Mouse (Mus musculus) forebrain, embryonic 15.5 days (tissue): ENCODE data around the gene Atp6v1e1. TPM values are rescaled to one million over a fixed set of nuclear protein-coding genes. Genes with fewer than 3 reads are reported as not detected.

Experiments used
- ATAC-seq: fragments of 200-750 bp; cut with Nextera tagmentation; replicated peaks from 2 replicates; pipeline ENCODE4 v1.8.0; 2017; ENCODE audit warnings: mild to moderate bottlenecking, moderate TSS enrichment, moderate library complexity
- H3K27ac ChIP-seq: fragments of 300-500 bp; sonication (generic); replicated peaks from 2 replicates; pipeline ENCODE4 v1.5.1; 2015; ENCODE audit warnings: mild to moderate bottlenecking, inconsistent platforms
- H3K27me3 ChIP-seq: fragments of 300-500 bp; sonication (generic); 2 replicates; pipeline ENCODE4 v1.6.1; 2015; ENCODE audit warnings: inconsistent platforms
- H3K36me3 ChIP-seq: fragments of 300-500 bp; sonication (generic); 2 replicates; pipeline ENCODE4 v1.6.1; 2015; ENCODE audit warnings: mild to moderate bottlenecking, inconsistent platforms
- H3K4me1 ChIP-seq: fragments of 300-500 bp; sonication (generic); 2 replicates; pipeline ENCODE4 v1.6.1; 2015; ENCODE audit warnings: inconsistent platforms
- H3K4me2 ChIP-seq: fragments of 300-500 bp; sonication (generic); replicated peaks from 2 replicates; pipeline ENCODE4 v1.6.1; 2015; ENCODE audit warnings: mild to moderate bottlenecking, inconsistent platforms
- H3K4me3 ChIP-seq: fragments of 300-500 bp; sonication (generic); 2 replicates; pipeline ENCODE4 v1.5.1; 2015; ENCODE audit warnings: mild to moderate bottlenecking, inconsistent platforms
- H3K9ac ChIP-seq: fragments of 300-500 bp; sonication (generic); replicated peaks from 2 replicates; pipeline ENCODE4 v1.6.1; 2015; ENCODE audit warnings: mild to moderate bottlenecking, inconsistent platforms
- H3K9me3 ChIP-seq: fragments of 300-500 bp; sonication (generic); 2 replicates; pipeline ENCODE4 v1.6.1; 2016; ENCODE audit warnings: inconsistent platforms
- WGBS: fragments of 180-500 bp; shearing (Covaris S2); methylation state at CpG from one replicate; pipeline ENCODE4 v1.1.7; 2015; ENCODE audit warnings: mixed read lengths; 5-methylcytosine and 5-hydroxymethylcytosine counted together
- polyA plus RNA-seq: library from polyadenylated mRNA; unstranded; fragments of >200 nt; fragmentation: Nextera tagmentation; extraction: Ambion mirVana; gene quantifications from 2 replicates; pipeline ENCODE4 v1.2.1, GENCODE M21; 2015

Gene Atp6v1e1
- polyA plus RNA-seq, 1 experiment from 2014 or later, result 225 TPM

DNA sequence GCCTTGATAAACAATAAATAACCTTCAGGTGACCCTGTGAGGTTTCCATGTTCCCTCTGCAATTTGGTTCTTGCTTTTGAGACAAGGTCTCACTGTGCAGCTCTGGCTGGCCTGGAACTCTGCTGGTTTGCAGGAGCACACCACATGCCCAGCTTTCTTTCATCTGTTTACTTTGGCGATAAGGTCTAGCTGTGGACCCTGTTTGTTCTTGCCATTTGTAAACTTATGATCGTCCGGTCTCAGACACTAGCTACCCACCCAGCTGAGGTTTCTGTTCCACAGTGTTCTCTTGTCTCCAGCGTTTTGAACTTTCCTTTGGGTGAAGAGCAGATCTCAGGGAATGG is 14.9 kb downstream of the Atp6v1e1 start:
- H3K27me3 ChIP-seq, result no peaks in the 10 kb centered on the region
- H3K9ac ChIP-seq, result no peak overlapping the region
- no peaks in the 10 kb centered on the region for H3K4me1 ChIP-seq
- no peaks in the 10 kb centered on the region for H3K9me3 ChIP-seq
- no peak for ATAC-seq
- WGBS, result 95% methylated on average over 4 of the region's 4 CpGs
- no peak overlapping the region for H3K4me2 ChIP-seq
- peaks cover 83% of the 10 kb centered on the region for H3K36me3 ChIP-seq
- H3K4me3 ChIP-seq, result no peak overlapping the region
- H3K27ac ChIP-seq, result no peak overlapping the region

DNA sequence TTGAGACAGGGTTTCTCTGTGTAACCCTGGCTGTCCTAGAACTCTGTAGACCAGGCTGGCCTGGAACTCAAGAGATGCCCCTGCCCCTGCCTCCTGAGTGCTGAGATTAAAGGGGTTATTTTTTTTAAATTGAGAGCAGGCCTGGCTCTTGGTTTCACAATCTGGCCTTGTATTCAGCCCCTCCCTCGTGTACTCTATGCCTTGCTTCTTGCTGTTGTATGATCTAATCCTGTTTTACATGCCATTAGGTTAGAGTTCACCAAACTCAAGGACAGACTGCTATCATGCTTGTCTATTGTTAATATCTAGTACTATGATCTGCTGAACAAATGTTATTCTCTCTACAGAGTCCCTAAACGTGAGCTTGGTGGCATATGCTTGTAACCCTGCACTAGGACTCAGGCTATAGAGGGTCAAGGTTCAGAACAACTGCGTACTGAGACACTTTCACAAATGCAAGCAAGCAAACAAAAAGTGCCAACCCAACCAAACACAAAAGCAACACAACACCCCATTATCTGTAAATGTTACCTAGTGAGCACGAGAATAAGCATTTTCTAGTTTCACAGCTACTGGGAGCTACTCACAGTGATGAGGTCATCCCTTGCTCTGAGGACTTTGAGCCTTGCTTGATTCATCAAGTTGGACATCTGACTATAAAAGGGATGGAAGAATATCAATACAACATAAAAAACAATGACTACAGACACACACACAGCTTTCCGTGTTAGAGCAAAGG is 15.4 kb downstream of the Atp6v1e1 start:
- peaks cover 86% of the 10 kb centered on the region for H3K36me3 ChIP-seq
- ATAC-seq, result no peak
- H3K4me3 ChIP-seq, result no peak overlapping the region
- H3K27me3 ChIP-seq, result no peaks in the 10 kb centered on the region
- 77% methylated on average over 5 of the region's 5 CpGs for WGBS
- no peaks in the 10 kb centered on the region for H3K9me3 ChIP-seq
- no peak overlapping the region for H3K4me2 ChIP-seq
- H3K27ac ChIP-seq, result no peak overlapping the region
- H3K9ac ChIP-seq, result no peak overlapping the region
- H3K4me1 ChIP-seq, result no peaks in the 10 kb centered on the region

DNA sequence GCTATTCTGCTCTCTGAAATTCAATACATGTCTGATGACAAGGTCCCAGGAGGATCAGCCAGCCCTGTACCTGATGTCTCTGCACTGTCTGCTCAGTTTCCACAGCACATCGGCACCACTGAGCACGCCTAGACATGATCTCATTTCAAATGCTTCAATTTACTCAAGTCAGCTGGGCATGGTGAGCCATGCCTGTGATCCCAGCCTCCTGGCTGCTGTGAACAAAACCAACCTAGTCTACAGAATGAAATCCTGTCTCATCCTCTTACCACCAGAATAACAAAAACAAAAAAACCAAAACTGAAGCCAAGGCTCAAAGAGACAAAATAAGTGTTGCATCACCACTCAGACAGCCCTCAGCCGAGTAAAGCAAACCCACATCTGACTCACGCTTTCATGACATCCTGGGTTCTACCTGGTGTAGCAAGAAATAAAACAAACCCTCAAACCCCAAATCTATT is 23.0 kb downstream of the Atp6v1e1 start:
- ATAC-seq, result no peak
- no peak overlapping the region for H3K9ac ChIP-seq
- 90% methylated on average over 4 of the region's 4 CpGs for WGBS
- no peaks in the 10 kb centered on the region for H3K4me1 ChIP-seq
- H3K27ac ChIP-seq, result no peak overlapping the region
- H3K9me3 ChIP-seq, result no peaks in the 10 kb centered on the region
- peaks cover 82% of the 10 kb centered on the region for H3K36me3 ChIP-seq
- no peaks in the 10 kb centered on the region for H3K27me3 ChIP-seq
- no peak overlapping the region for H3K4me2 ChIP-seq
- H3K4me3 ChIP-seq, result no peak overlapping the region

DNA sequence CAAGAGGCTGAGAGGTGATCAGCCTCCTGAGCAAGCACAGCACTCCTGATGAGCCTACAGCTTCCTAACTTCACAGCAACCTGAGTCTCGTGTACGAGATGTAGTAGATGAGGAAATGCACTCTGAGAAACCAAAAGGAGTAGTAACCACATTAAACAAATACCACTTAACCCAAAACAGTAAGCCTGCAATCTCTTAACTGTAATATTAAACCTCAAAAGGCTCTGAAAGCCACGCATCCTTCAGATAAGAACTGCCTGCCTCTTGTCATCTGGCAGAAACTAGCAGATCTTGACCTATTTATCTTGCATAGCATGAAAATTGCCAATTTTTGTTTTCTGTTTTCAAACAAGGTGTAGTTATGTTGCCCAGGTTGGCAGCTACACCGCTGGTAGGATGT is 23.7 kb downstream of the Atp6v1e1 start:
- H3K9ac ChIP-seq, result no peak overlapping the region
- H3K27me3 ChIP-seq, result no peaks in the 10 kb centered on the region
- H3K4me2 ChIP-seq, result no peak overlapping the region
- ATAC-seq, result no peak
- 96% methylated on average over 4 of the region's 4 CpGs for WGBS
- H3K36me3 ChIP-seq, result peaks cover 82% of the 10 kb centered on the region
- H3K9me3 ChIP-seq, result no peaks in the 10 kb centered on the region
- H3K27ac ChIP-seq, result no peak overlapping the region
- H3K4me3 ChIP-seq, result no peak overlapping the region
- no peaks in the 10 kb centered on the region for H3K4me1 ChIP-seq

DNA sequence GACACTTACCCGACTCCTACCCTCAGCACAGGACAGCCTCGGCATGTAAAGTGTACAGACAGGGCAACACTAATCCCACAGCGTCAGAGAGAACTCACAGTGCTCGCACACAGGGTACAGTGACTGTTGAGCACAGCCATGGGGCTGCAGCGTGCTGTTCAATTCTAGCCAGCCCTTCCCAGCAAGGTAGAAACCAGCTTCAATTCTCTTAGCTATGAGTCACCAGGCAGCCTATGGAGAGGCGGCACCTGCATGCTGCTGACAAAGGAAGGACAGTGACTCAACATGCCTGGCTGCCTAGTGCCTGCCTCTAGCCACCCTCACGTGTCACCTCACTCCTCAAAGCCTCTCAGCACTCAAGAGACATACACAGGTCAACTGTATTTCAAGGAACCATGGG is 24.6 kb downstream of the Atp6v1e1 start:
- Histone ChIP-seq H3K36me3 (peaks cover 82% of the 10 kb centered on the region), H3K4me1 (no peaks in the 10 kb centered on the region), H3K9me3 (no peaks in the 10 kb centered on the region), H3K27me3 (no peaks in the 10 kb centered on the region), H3K9ac (no peak overlapping the region), H3K4me3 (no peak overlapping the region), H3K4me2 (no peak overlapping the region), H3K27ac (no peak overlapping the region)
- 89% methylated on average over 7 of the region's 7 CpGs for WGBS
- ATAC-seq, result no peak

DNA sequence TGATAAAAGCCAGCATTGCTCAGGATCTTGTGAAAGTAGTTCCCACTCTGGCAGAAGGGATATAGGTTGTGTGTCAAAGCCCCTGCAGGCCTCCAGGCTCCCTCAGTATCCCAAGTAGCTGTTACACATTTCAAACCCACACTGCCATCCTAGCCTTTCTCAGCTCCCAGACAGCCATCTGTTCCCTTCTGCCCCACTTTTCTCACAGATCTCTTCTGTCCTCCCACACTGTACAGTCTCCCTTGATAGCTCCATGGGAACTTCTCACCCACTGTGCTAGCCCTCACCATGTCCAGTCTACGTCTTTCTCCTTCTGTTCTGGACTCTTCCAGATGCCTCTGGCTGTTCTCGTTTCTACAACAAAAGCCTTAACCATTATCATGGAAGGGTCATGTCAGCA is 26.5 kb downstream of the Atp6v1e1 start:
- WGBS, result 85% methylated on average over 2 of the region's 2 CpGs
- Histone ChIP-seq H3K4me1 (no peaks in the 10 kb centered on the region), H3K27ac (no peak overlapping the region), H3K27me3 (no peaks in the 10 kb centered on the region), H3K9me3 (no peaks in the 10 kb centered on the region), H3K4me2 (no peak overlapping the region), H3K36me3 (peaks cover 81% of the 10 kb centered on the region), H3K9ac (no peak overlapping the region), H3K4me3 (no peak overlapping the region)
- ATAC-seq, result no peak

DNA sequence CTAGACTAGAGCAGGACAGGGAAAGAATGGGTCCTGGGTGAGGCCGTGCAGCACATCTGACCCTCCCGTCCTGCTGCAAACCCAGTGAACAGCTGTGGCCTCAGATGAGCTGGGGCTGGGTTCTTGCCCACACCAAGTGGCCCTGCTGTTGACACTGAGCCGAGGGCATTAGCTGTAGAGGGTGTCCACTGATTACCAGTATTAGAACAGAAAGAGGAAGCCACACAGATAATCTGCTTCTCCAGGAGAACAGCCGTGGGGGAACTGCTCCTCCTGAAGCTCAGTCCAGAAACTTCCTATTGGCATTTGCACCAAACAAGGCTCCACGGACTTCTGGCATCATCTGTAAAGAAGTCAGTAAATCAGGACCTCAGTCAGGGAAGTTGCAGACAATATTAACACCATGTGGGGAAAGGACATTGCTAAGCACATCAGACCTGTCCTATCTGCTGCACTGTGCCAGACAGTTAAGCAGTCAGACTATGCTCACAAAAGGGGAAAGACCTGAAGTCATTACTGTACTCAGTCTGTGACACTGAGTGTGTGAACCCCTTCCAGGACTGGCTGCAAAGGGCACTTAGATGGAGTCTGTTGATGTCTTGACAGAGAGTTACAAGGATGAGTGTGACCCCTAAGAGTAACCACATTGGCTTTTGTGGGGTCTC is 27.0 kb downstream of the Atp6v1e1 start:
- WGBS, result 91% methylated on average over 5 of the region's 5 CpGs
- H3K4me2 ChIP-seq, result no peak overlapping the region
- no peaks in the 10 kb centered on the region for H3K4me1 ChIP-seq
- H3K4me3 ChIP-seq, result no peak overlapping the region
- peaks cover 76% of the 10 kb centered on the region for H3K36me3 ChIP-seq
- no peaks in the 10 kb centered on the region for H3K9me3 ChIP-seq
- no peak overlapping the region for H3K9ac ChIP-seq
- H3K27me3 ChIP-seq, result no peaks in the 10 kb centered on the region
- no peak overlapping the region for H3K27ac ChIP-seq
- no peak for ATAC-seq

DNA sequence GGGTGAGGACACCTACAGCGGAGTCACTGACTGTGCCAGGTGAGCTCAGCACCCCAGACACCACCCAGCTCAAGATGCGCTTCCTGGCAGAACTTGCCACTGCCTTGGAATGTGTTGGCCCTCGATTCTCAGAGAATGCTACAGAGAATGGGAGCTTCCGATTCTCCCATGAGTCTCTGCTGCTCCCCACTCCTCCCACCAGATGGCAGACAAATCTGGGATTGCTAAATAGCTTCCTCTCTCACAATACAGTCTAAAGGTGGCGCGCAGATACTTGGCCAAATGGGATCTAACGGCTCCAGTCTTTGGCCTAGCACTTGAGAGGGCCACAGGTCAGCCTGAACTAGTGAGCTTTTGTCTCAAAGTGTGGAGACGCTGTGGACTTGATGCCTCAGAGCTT is 29.6 kb downstream of the Atp6v1e1 start:
- no peaks in the 10 kb centered on the region for H3K27me3 ChIP-seq
- H3K27ac ChIP-seq, result no peak overlapping the region
- H3K36me3 ChIP-seq, result peaks cover 58% of the 10 kb centered on the region
- no peak overlapping the region for H3K4me3 ChIP-seq
- no peaks in the 10 kb centered on the region for H3K4me1 ChIP-seq
- no peak overlapping the region for H3K9ac ChIP-seq
- 81% methylated on average over 8 of the region's 8 CpGs for WGBS
- no peak overlapping the region for H3K4me2 ChIP-seq
- no peak for ATAC-seq
- no peaks in the 10 kb centered on the region for H3K9me3 ChIP-seq

DNA sequence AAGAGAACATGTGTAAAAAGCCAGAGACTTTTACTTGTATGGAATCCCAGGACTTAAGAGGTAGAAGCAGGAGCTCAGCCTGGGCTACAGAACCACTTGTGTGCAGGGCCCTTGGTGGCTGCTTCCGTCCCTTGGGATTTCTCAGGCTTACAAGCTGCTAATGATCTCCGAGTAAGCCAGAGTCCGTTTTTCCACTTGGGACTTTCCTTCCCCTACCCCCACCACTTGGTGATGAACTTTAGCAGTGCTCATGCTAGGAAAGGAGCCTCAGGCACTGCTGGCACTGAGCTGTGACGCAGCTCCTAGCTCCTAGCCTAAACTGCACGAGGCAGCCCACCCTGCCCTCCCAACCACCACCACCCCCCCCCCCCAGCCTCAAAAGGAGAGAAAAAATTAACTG is 31.9 kb downstream of the Atp6v1e1 start:
- peaks cover 36% of the 10 kb centered on the region for H3K36me3 ChIP-seq
- no peak overlapping the region for H3K4me3 ChIP-seq
- H3K9ac ChIP-seq, result no peak overlapping the region
- H3K27me3 ChIP-seq, result no peaks in the 10 kb centered on the region
- H3K4me2 ChIP-seq, result no peak overlapping the region
- no peaks in the 10 kb centered on the region for H3K4me1 ChIP-seq
- no peaks in the 10 kb centered on the region for H3K9me3 ChIP-seq
- WGBS, result 76% methylated on average over 5 of the region's 5 CpGs
- ATAC-seq, result no peak
- no peak overlapping the region for H3K27ac ChIP-seq

DNA sequence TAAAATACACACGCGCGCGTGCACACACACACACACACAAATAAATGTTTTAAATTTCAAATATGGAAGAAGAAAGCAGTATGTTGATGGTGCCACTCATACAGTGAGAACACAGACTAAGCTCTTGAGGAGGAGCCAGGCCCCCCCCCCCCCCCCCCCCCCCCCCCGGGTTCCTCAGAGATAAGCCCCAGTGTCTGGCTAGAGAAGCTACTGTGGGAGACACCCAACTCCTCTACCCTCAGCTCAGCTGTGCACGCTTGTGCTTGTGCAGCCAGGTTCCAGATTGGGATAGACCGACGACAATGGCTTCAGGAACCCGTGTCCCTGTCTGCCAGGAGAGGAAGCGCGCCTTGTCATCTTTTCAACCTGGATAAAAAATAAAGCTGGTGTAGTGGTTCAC is 32.4 kb downstream of the Atp6v1e1 start:
- no peak overlapping the region for H3K4me2 ChIP-seq
- H3K4me3 ChIP-seq, result no peak overlapping the region
- no peak overlapping the region for H3K9ac ChIP-seq
- 82% methylated on average over 11 of the region's 11 CpGs for WGBS
- no peaks in the 10 kb centered on the region for H3K9me3 ChIP-seq
- H3K27me3 ChIP-seq, result no peaks in the 10 kb centered on the region
- ATAC-seq, result 0 out of 2 replicates have a peak, but pooled peaks have one; percentile 41
- no peak overlapping the region for H3K27ac ChIP-seq
- peaks cover 32% of the 10 kb centered on the region for H3K36me3 ChIP-seq
- no peaks in the 10 kb centered on the region for H3K4me1 ChIP-seq

DNA sequence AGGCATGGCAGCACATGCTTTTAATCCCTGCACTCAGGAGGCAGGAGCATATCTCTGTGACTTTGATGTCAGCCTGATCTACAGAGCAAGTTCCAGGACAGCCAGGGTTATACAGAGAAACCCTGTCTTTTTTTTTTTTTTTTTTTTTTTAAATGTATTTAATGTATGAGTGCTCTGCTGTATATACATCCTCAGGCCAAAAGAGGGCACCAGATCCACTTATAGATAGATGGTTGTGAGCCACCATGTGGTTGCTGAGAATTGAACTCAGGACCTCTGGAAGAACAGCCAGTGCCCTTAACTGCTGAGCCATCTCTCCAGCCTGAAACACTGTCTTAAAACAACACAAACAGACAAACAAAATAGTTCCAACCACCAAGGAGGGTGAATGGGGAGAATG is 33.7 kb downstream of the Atp6v1e1 start:
- no peak overlapping the region for H3K27ac ChIP-seq
- no peaks in the 10 kb centered on the region for H3K27me3 ChIP-seq
- ATAC-seq, result no peak

DNA sequence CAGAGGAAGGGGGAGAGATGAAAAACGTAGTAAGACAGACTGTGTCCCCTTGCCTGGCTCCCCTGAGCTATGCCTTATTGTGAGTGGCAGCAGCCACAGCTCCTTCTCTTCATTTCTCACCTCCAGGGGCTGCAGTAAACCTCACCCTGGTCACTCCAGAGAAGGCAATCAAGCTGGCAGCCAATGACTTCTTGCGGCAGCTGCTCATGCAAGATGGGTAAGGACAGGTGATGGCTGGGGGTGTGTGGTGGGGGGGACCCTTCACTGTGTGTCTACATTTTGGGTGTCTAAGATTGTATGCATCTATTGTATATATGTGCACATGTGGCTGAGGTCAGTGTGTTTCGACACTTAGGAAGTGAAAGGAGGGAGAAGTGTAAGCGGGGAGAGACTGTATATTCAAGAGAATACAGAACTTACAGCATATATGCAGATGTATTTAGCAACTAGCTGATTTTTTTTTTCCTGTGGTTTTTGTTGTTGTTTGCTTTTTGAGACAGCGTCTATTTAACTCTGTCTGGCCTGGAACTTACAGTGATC is 34.5 kb downstream of the Atp6v1e1 start:
- 85% methylated on average over 5 of the region's 5 CpGs for WGBS

More for the DNA sequence above, 33.7 kb downstream of the Atp6v1e1 start:
- Histone ChIP-seq H3K4me2 (no peak overlapping the region), H3K4me3 (no peak overlapping the region), H3K9ac (no peak overlapping the region), H3K9me3 (no peaks in the 10 kb centered on the region), H3K4me1 (no peaks in the 10 kb centered on the region), H3K36me3 (peaks cover 24% of the 10 kb centered on the region)

More for the DNA sequence above, 34.5 kb downstream of the Atp6v1e1 start:
- Histone ChIP-seq H3K27ac (no peak overlapping the region), H3K27me3 (no peaks in the 10 kb centered on the region), H3K4me2 (no peak overlapping the region), H3K4me3 (no peak overlapping the region), H3K9ac (no peak overlapping the region), H3K9me3 (no peaks in the 10 kb centered on the region), H3K36me3 (peaks cover 16% of the 10 kb centered on the region), H3K4me1 (no peaks in the 10 kb centered on the region)
- ATAC-seq, result no peak
